Mouse (Mus musculus) heart, adult 10 weeks (tissue): Measurements from ENCODE around the gene Cd109. TPM values are rescaled to one million over a fixed set of nuclear protein-coding genes. Genes with fewer than 3 reads are reported as not detected.

ENCODE experiments used
- polyA plus RNA-seq: library from polyadenylated mRNA; stranded (reverse); fragments of 350-450 nt; fragmentation: Illumina TruSeq; extraction: RNeasy Lipid Tissue Mini Kit (QIAGEN cat#74804); gene quantifications from one replicate; pipeline ENCODE4 v1.2.3, GENCODE M21; 2014; ENCODE audit warnings: low read depth, low replicate concordance

Cd109 gene
- 1.1 TPM for polyA plus RNA-seq

DNA sequence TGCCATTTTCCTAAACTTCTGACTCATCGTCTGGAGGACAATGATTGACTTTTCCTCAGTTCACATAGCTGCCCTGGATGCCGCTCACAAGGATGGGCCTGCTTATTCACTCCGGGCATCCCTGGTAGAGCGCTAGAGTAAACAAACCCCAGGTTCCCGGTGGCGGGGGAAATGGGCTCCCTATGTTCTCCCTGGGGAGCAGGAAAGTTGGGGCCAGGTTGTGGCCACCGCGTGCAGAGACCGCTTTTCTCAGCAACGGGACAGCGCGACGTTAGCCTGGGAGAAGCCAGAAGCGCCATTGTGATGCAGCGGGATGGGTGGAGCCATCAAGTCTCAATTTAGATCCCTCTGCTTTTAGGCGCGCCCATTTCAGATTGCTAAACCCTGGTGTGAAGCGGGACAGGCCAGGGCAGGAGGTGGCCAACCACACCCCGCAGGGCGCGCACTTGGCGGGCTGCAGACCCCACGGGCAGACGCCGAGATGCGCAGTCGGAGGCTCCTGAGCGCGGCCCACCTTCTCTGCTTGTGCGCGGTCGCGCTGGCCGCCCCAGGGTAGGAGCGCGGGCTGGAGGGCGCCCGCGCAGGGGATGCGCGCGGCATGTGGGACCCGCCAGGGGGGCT lies at the start of gene Cd109:
TSS of gene Cd109 (plus strand) at position 146 of the 621 bp plus-strand sequence.

DNA sequence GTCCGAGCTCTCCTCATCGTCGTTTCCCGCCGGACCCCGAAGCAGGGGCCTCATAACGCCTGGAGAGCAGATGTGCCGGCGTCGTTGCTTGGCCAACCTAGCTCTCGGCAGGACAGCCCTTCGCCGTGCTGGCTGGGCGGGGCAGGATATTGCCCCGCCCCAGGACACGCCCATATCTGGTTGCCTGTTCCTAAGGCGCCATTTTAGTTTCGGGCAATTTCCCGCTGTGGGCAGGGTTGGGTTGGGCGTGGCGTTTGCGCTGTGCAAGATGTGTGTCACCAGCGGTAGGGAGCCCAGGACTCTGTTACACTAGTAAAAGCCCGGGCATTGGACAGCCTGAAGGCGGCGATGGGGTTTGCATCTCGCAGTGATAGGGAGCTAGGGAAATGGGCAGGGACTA lies 27.4 kb upstream of the Cd109 start, which contains the start of gene Slc17a5:
TSS of gene Slc17a5 (minus strand) at position 128 of the 400 bp plus-strand sequence.

Other genes starting within 250 kb of the Cd109 start
- gene Dppa5a, start 247.4 kb upstream of the Cd109 start, polyA plus RNA-seq: not detected
- gene Ooep, start 236.8 kb upstream of the Cd109 start, polyA plus RNA-seq: not detected
- not detected for gene Ddx43, start 219.8 kb upstream of the Cd109 start, polyA plus RNA-seq
- 0.58 TPM for gene Cgas, start 172.3 kb upstream of the Cd109 start, polyA plus RNA-seq
- 30.0 TPM for gene Mto1, start 167.3 kb upstream of the Cd109 start, polyA plus RNA-seq
- not detected for gene Gm17324, start 166.8 kb upstream of the Cd109 start, polyA plus RNA-seq
- 1,325 TPM for gene Eef1a1, start 126.4 kb upstream of the Cd109 start, polyA plus RNA-seq
- gene Slc17a5, start 27.5 kb upstream of the Cd109 start, polyA plus RNA-seq: 5.2 TPM